Mouse (Mus musculus) cerebellum, postnatal 14 days (tissue): ENCODE measurements around the gene Gm9044.
"Not testable (repeated sequence)": the region's sequence is repeated elsewhere in the genome, so short reads cannot be mapped to it uniquely, and the experiment has no call there.

Experiments
- DNase-seq, 2 experiments: peaks; one replicate each; pipeline ENCODE4 v3.0.0; 2021; ENCODE audit warnings: mixed read lengths in 2 of 2

Gm9044 gene

GRCm38 (mm10) chr10:118332308-118332707 is at the start of gene Gm9044:
TSS of gene Gm9044 (minus strand) at chr10:118332408.
- not testable (repeated sequence) for DNase-seq

- peak; percentile 90 to 92 for DNase-seq
Observed at GRCm38 (mm10) chr10:118370443-118370842, 38.2 kb upstream of the Gm9044 start.

GRCm38 (mm10) chr10:118369518-118369917 is 37.3 kb upstream of the Gm9044 start:
- DNase-seq, result no peak

- not testable (repeated sequence) for DNase-seq
Observed at GRCm38 (mm10) chr10:118354005-118354404, 21.8 kb upstream of the Gm9044 start, which contains the start of gene Gm9049. TSS of gene Gm9049 (minus strand) at chr10:118354105.

- DNase-seq, result not testable (repeated sequence)
Observed at GRCm38 (mm10) chr10:118348579-118348978, 16.4 kb upstream of the Gm9044 start, which contains the start of gene Gm9048. TSS of gene Gm9048 (minus strand) at chr10:118348679.

GRCm38 (mm10) chr10:118343155-118343554 is 10.9 kb upstream of the Gm9044 start, which contains the start of gene Gm9046:
TSS of gene Gm9046 (minus strand) at chr10:118343255.
- not testable (repeated sequence) for DNase-seq

- DNase-seq, result not testable (repeated sequence)
Observed at GRCm38 (mm10) chr10:118337731-118338130, 5.5 kb upstream of the Gm9044 start, which contains the start of gene Gm9045. TSS of gene Gm9045 (minus strand) at chr10:118337831.

- not testable (repeated sequence) for DNase-seq
Observed at GRCm38 (mm10) chr10:118326869-118327268, 5.3 kb downstream of the Gm9044 start, which contains the start of gene Gm9040. TSS of gene Gm9040 (minus strand) at chr10:118326969.

GRCm38 (mm10) chr10:118319024-118319423 is 13.2 kb downstream of the Gm9044 start:
- DNase-seq, result no peak

- DNase-seq, result not testable (repeated sequence)
Observed at GRCm38 (mm10) chr10:118302133-118302532, 30.1 kb downstream of the Gm9044 start.

GRCm38 (mm10) chr10:118294938-118295337 is 37.3 kb downstream of the Gm9044 start, which contains the start of gene Iltifb:
TSS of gene Iltifb (minus strand) at chr10:118295038.
- no peak for DNase-seq

- not testable (repeated sequence) for DNase-seq
Observed at GRCm38 (mm10) chr10:118283016-118283415, 49.2 kb downstream of the Gm9044 start.

- DNase-seq, result not testable (repeated sequence)
Observed at GRCm38 (mm10) chr10:118282565-118282964, 49.6 kb downstream of the Gm9044 start.
